Mouse (Mus musculus) kidney, adult 8-10 months (tissue): Measurements from ENCODE around the gene 2010005H15Rik.
A peak's percentile ranks its signal among the peaks of the same experiment; 100 is the strongest.
"Not testable (repeated sequence)": the region's sequence is repeated elsewhere in the genome, so short reads cannot be mapped to it uniquely, and the experiment has no call there.

Experiments
- DNase-seq, 2 experiments: peaks; one replicate each; pipeline ENCODE4 v3.0.0; 2022

2010005H15Rik gene

GRCm38 (mm10) chr16:36221168-36221567 lies at the start of gene 2010005H15Rik:
TSS of gene 2010005H15Rik (plus strand) at chr16:36221468.
- DNase-seq: not testable (repeated sequence)

GRCm38 (mm10) chr16:36176108-36176507 lies 45.2 kb upstream of the 2010005H15Rik start:
- no peak for DNase-seq

- DNase-seq: no peak
These were observed 41.4 kb upstream of the 2010005H15Rik start for GRCm38 (mm10) chr16:36179910-36180309.

- DNase-seq: not testable (repeated sequence)
These were observed 37.4 kb upstream of the 2010005H15Rik start, which contains the start of gene Gm5483 for GRCm38 (mm10) chr16:36183912-36184311. TSS of gene Gm5483 (plus strand) at chr16:36184212.

GRCm38 (mm10) chr16:36199226-36199625 lies 22.0 kb upstream of the 2010005H15Rik start:
- no peak for DNase-seq

- peak; percentile 54 to 61 for DNase-seq
These were observed 17.4 kb upstream of the 2010005H15Rik start for GRCm38 (mm10) chr16:36203846-36204245.

GRCm38 (mm10) chr16:36205684-36206083 lies 15.6 kb upstream of the 2010005H15Rik start:
- peak in 1 of 2 experiments; percentile 50 for DNase-seq

- no peak for DNase-seq
These were observed 11.3 kb upstream of the 2010005H15Rik start, which contains the start of gene Gm5416 for GRCm38 (mm10) chr16:36209967-36210453. TSS of gene Gm5416 (plus strand) at chr16:36210403.

- not testable (repeated sequence) for DNase-seq
These were observed 39.3 kb downstream of the 2010005H15Rik start for GRCm38 (mm10) chr16:36260585-36260984.

GRCm38 (mm10) chr16:36276796-36277195 lies 55.5 kb downstream of the 2010005H15Rik start, which contains the start of gene Stfa1:
TSS of gene Stfa1 (plus strand) at chr16:36276951.
- DNase-seq: not testable (repeated sequence)

- DNase-seq: no peak
These were observed 67.9 kb downstream of the 2010005H15Rik start for GRCm38 (mm10) chr16:36289140-36289539.
